Mouse (Mus musculus) mouse embryonic stem cell (cell line): ENCODE results near the gene Slco1c1.
"Not testable (repeated sequence)": the region's sequence is repeated elsewhere in the genome, so short reads cannot be mapped to it uniquely, and the experiment has no call there.

Experiments used
- in situ Hi-C, 2 experiments: fragments of 300-500 bp; cut with MboI; formaldehyde crosslinking; loops; 1 replicate in 1 of 2; 3 replicates in 1 of 2; pipeline ENCODE4 v1.14.3; 2019 to 2020; ENCODE audit warnings: low sequenced_read_pairs in 2 of 2, low pct_unique_long_range_greater_than_20kb in 1 of 2, mixed read lengths in 1 of 2; ENCODE audit not compliant: unreplicated experiment in 1 of 2

Slco1c1 gene

DNA sequence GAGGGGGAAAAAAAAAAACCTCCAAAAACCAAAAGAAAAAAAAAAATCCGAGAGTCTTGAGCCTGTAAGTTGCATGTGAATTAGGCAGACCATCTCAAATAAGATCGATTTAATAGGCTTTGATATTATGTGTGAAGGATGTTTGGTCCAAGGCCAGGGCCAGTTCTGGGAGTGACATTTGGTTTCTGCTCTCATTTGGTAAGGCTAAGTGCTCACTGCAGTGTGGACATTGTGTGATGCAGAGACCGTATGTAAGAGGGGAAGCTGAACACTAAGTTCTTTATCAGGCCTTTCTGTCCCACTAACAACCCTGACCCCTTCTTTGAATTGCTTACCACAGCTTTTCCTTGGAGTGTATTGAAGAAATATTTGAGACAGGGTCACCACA lies 44.4 kb downstream of the Slco1c1 start:
- in situ Hi-C loops = no loop called here

GRCm38 (mm10) chr6:141576646-141577200 lies 52.6 kb downstream of the Slco1c1 start:
- in situ Hi-C loops = no loop called here

DNA sequence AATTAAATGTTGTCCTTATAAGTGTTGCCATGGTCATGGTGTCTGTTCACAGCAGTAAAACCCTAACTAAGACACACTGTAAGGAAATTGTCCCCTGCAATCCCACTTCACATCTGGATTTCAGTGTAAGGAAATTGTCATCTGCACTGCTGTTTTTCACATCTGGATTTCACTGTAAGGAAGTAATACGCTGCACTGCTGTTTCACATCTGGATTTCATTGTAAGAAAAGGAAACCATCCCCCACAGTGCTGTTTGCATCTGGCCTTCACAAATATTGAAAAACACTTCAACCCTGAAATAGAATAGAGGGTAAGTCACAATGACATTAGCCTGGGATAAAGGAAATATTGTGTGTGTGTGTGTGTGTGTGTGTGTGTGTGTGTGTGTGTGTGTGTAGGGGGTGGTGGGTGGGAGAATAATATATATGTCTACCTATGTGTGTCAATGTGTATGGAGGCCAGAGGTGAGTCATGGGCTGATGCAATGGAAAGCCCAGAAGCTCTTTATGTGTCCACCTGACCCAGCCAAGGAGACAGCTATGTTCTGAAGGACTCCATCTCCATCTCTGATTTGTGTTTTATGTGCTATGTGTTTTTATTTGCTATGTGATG lies 60.7 kb downstream of the Slco1c1 start:
- in situ Hi-C loops = no loop called here

DNA sequence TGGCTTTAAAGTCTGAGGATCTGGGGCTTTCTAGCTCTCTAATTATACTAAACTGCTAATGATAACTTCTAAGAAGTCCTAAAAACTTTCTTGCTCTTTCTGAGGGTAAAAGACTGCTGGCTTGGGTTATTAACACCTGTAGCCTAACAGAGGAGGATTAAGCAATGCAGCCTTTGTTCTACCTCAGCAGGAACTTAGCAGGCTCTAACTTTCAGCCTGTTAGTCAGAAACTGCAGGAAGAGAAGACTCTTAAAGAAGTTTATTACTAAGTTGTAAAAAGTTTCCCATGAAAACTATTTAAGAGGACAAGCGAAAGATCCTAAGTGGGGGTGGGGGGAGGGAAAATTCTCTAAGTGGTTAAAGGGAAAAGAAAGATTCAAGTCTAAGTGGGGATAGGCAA lies 65.8 kb downstream of the Slco1c1 start:
- in situ Hi-C loops = no loop called here

DNA sequence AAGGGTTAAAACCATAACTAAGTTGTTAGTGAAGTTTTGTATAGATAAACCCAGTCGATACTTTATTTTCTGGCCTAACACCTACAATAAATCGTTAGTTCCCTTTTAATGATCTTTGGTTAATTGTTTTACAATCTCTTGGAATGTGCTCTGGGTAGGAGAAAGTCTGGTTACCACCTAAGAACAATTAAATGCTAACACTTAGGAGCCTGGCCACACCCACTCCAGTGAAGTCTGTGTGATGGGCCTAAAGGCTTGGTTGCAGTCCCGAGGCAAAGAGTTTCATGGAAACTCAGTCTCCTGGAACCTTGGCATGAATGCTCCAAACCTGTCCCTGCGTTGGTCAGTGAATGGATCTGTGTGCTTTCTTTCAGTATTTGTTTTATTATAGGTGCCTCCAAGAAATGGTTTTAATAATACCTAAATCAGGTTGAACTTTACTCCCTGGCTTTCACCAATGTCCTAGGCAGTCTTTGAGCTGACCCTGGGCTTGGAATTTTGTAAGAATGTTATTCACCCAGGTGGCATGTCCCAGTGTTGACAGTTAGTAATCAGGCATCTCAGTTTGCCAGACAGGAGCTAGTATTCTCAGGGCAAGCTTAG lies 66.5 kb downstream of the Slco1c1 start:
- in situ Hi-C loops = not testable (repeated sequence)

- in situ Hi-C loops = no loop called here
Observed at GRCm38 (mm10) chr6:141596081-141596480, 71.9 kb downstream of the Slco1c1 start.

DNA sequence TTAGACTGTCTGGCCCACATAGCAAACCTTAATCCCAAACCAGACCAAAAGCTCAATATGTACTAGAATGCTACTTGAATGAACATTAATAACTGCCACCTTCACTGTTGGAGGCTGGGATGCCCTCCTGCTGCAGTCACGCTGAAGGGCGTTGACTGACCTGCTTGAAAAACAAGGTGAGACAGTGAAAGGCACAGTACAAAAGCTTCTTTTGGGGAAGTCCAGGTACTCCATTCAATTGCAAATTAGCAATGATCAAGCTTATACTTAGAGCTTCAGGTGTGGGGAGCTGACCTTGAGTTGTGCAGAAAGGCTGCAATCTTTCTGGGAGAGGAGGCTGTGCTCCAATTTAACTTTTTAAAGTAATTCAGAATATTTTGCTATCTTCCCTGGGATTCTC lies 72.9 kb downstream of the Slco1c1 start:
- in situ Hi-C loops = no loop called here

- in situ Hi-C loops = no loop called here
Observed at GRCm38 (mm10) chr6:141600940-141601339, 76.8 kb downstream of the Slco1c1 start.

DNA sequence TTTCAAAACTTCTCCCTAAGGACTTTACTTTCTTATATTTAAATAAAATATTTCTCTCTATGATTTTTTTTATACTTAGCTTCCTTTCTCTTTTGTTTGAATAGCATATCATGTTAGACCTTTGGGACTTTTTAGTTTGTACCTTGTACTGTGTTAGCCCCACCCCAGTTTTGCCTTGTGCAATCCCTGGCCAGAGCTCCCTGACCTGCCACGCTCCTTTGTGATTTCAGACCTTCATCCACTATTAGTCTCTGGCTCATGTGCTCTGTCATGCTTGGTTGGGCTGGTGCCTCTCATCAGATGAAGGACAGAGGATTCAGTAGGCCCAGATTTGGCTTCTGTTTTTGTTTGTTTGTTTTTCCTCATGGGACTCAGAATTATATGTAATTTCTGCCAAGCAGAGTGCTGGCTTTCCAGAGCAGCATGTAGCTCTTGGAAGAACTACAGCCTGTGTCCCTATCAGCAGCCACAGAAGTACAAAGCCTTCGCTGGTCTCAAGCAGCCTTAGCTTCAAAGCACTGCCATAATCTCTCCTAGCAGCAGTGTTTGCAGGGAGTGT lies 86.6 kb downstream of the Slco1c1 start:
- in situ Hi-C loops = no loop called here

DNA sequence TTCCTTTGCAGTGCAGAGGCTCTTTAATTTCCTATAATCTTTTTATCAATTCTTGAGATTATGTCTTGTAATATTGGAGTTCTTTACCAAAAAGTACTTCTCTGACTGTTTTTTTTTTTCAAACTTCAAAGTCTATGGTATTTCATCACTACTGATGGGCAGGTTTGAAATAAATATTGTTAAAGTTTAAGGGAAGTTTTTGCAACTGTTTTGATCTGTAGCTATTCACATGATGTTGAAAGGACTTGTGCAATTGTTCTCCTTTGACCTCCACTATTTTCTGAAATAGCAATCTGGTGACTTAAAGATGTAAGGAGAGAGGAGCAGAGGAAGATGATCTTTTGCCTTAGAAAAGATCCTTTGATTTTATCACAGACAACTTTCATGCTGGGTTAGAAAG lies 89.8 kb downstream of the Slco1c1 start:
- in situ Hi-C loops = no loop called here

DNA sequence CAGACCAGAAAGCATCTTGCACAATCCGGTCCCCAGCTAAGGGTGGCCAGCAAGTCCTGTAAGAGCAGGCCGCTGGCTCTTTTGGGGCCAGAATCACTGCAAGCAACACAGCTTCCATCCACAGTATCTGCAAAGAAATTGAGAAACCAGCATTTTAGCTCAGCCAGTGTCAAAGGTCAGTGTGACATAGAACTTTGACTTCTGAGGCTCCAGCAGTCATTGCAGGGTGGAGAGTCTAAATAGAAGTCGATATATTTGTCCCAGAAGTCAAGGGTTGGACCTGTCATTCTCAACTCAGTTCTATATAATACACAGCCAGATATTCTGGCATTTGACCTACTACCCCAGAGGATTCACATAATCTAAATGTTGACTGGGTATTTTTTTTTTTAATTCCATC lies 91.2 kb downstream of the Slco1c1 start:
- in situ Hi-C loops = no loop called here
